Mouse (Mus musculus) ES-E14 (cell line): ENCODE measurements around the gene Casp12. TPM values are rescaled to one million over a fixed set of nuclear protein-coding genes. Genes with fewer than 3 reads are reported as not detected.
"Not testable (repeated sequence)": the region's sequence is repeated elsewhere in the genome, so short reads cannot be mapped to it uniquely, and the experiment has no call there.

Experiments
- DNase-seq: peaks from one replicate; pipeline ENCODE4 v3.0.0-alpha.2; 2013; ENCODE audit warnings: low read depth, low spot score
- H3K27ac ChIP-seq: 2 replicates; pipeline ENCODE4 v1.5.1; 2012; ENCODE audit warnings: low read depth, mild to moderate bottlenecking, low read length, moderate library complexity, mixed read lengths; ENCODE audit not compliant: poor library complexity, insufficient read depth, severe bottlenecking
- H3K36me3 ChIP-seq: 2 replicates; pipeline ENCODE4 v1.6.1; 2012; ENCODE audit warnings: mild to moderate bottlenecking, low read length, moderate library complexity, mixed read lengths; ENCODE audit not compliant: control insufficient read depth, poor library complexity, insufficient read depth, severe bottlenecking
- H3K4me1 ChIP-seq, 2 experiments: fragments of 150-350 bp in 1 of 2; sonication (generic) in 1 of 2; 2 replicates each; pipeline ENCODE4 v1.6.1; 2012; ENCODE audit warnings: low read length in 2 of 2, mild to moderate bottlenecking in 1 of 2, mixed read lengths in 1 of 2; ENCODE audit not compliant: control insufficient read depth in 2 of 2, insufficient read depth in 2 of 2, poor library complexity in 1 of 2
- H3K4me3 ChIP-seq, 2 experiments: fragments of 150-350 bp in 1 of 2; sonication (generic) in 1 of 2; 2 replicates each; pipeline ENCODE4 v1.5.1; 2012; ENCODE audit warnings: low read length in 2 of 2, low read depth in 1 of 2, mild to moderate bottlenecking in 1 of 2, mixed read lengths in 1 of 2; ENCODE audit not compliant: insufficient read depth in 1 of 2, poor library complexity in 1 of 2, severe bottlenecking in 1 of 2
- H3K9ac ChIP-seq: 2 replicates; pipeline ENCODE4 v1.6.1; 2012; ENCODE audit warnings: low read depth, mild to moderate bottlenecking, low read length, mixed read lengths; ENCODE audit not compliant: poor library complexity, insufficient read depth, severe bottlenecking
- H3K9me3 ChIP-seq: fragments of 150-350 bp; sonication (generic); 2 replicates; pipeline ENCODE4 v1.6.1; 2012; ENCODE audit warnings: low read depth, mild to moderate bottlenecking, low read length; ENCODE audit not compliant: control insufficient read depth, insufficient read depth
- CHD2 ChIP-seq: IDR thresholded peaks from 2 replicates; pipeline ENCODE4 v1.6.1; 2014; ENCODE audit warnings: mild to moderate bottlenecking, low read depth, low read length, inconsistent platforms
- HCFC1 ChIP-seq: IDR thresholded peaks from 2 replicates; pipeline ENCODE4 v1.6.1; 2012; ENCODE audit warnings: low read length, inconsistent platforms, borderline replicate concordance; ENCODE audit not compliant: insufficient read depth
- MAFK ChIP-seq: IDR thresholded peaks from 2 replicates; pipeline ENCODE4 v1.6.1; 2014; ENCODE audit warnings: mild to moderate bottlenecking, low read depth, low read length, inconsistent platforms; ENCODE audit not compliant: insufficient read depth
- ZC3H11A ChIP-seq: IDR thresholded peaks from 2 replicates; pipeline ENCODE4 v1.6.1; 2012; ENCODE audit warnings: low read depth, mild to moderate bottlenecking, inconsistent platforms, low read length, borderline replicate concordance
- ZNF384 ChIP-seq: IDR thresholded peaks from 2 replicates; pipeline ENCODE4 v1.6.1; 2012; ENCODE audit warnings: low read depth, low read length, inconsistent platforms
- in situ Hi-C, 2 experiments: fragments of 600-800 bp; cut with MboI; formaldehyde crosslinking; loops; one replicate each; pipeline ENCODE4 v1.15.1; 2025; ENCODE audit warnings: low sequenced_read_pairs in 2 of 2, inconsistent platforms in 1 of 2; ENCODE audit not compliant: unreplicated experiment in 2 of 2
- total RNA-seq: library from RNA; depleted of rRNA; stranded (reverse); fragments of 300-350 nt; gene quantifications from 2 replicates; pipeline ENCODE4 v1.2.3, GENCODE M21; 2012

The Casp12 gene
- total RNA-seq, 1 experiment, result 1.1 TPM

GRCm38 (mm10) chr9:5356801-5357200 lies 11.6 kb downstream of the Casp12 start:
- H3K27ac ChIP-seq, result no peak overlapping the region
- TF ChIP-seq HCFC1 (no peak), ZC3H11A (no peak), MAFK (no peak)
- no peak overlapping the region for H3K9ac ChIP-seq
- H3K4me1 ChIP-seq, result no peaks in the 10 kb centered on the region
- no peaks in the 10 kb centered on the region for H3K36me3 ChIP-seq
- H3K4me3 ChIP-seq, result no peak overlapping the region
- no peaks in the 10 kb centered on the region for H3K9me3 ChIP-seq
- no peak for DNase-seq
- in situ Hi-C loops, result no loop called here

GRCm38 (mm10) chr9:5393561-5393960 lies 48.3 kb downstream of the Casp12 start:
- Histone ChIP-seq H3K9me3 (no peaks in the 10 kb centered on the region), H3K9ac (no peak overlapping the region), H3K36me3 (no peaks in the 10 kb centered on the region), H3K4me3 (no peak overlapping the region), H3K27ac (no peak overlapping the region), H3K4me1 (no peaks in the 10 kb centered on the region)
- TF ChIP-seq CHD2 (no peak), ZC3H11A (no peak), MAFK (no peak), HCFC1 (no peak), ZNF384 (no peak)
- no peak for DNase-seq
- in situ Hi-C loops, result no loop called here

- H3K9me3 ChIP-seq, DNase-seq, in situ Hi-C loops: not testable (repeated sequence)
Measured at GRCm38 (mm10) chr9:5395861-5396260, 50.6 kb downstream of the Casp12 start.

GRCm38 (mm10) chr9:5410988-5411568 lies 65.8 kb downstream of the Casp12 start:
- in situ Hi-C loops, result no loop called here
- Histone ChIP-seq H3K27ac (no peak overlapping the region), H3K36me3 (no peaks in the 10 kb centered on the region), H3K4me3 (no peak overlapping the region), H3K4me1 (no peaks in the 10 kb centered on the region), H3K9ac (no peak overlapping the region), H3K9me3 (no peaks in the 10 kb centered on the region)
- DNase-seq, result no peak
- TF ChIP-seq ZNF384, result no peak
- no peak for TF ChIP-seq HCFC1
- TF ChIP-seq CHD2, result no peak
- no peak for TF ChIP-seq ZC3H11A
- TF ChIP-seq MAFK, result no peak

More at GRCm38 (mm10) chr9:5395861-5396260, 50.6 kb downstream of the Casp12 start:
- H3K4me1 ChIP-seq, H3K27ac ChIP-seq, H3K9ac ChIP-seq, H3K4me3 ChIP-seq, H3K36me3 ChIP-seq: not testable (repeated sequence)

- peak; percentile 38 for DNase-seq
- TF ChIP-seq MAFK (no peak), ZC3H11A (no peak), CHD2 (no peak), HCFC1 (no peak), ZNF384 (no peak)
- no peaks in the 10 kb centered on the region for H3K36me3 ChIP-seq
- no peak overlapping the region for H3K27ac ChIP-seq
- no peak overlapping the region for H3K4me3 ChIP-seq
- in situ Hi-C loops, result no loop called here
- no peaks in the 10 kb centered on the region for H3K9me3 ChIP-seq
- H3K9ac ChIP-seq, result no peak overlapping the region
- H3K4me1 ChIP-seq, result no peaks in the 10 kb centered on the region
Measured at GRCm38 (mm10) chr9:5412446-5413111, 67.3 kb downstream of the Casp12 start.
